Mouse (Mus musculus): Measurements from ENCODE around the gene Ism1. TPM values are rescaled to one million over a fixed set of nuclear protein-coding genes. Genes with fewer than 3 reads are reported as not detected.

Ism1 gene
- polyA plus RNA-seq (2017; shearing (Covaris generic)) = not detected

DNA sequence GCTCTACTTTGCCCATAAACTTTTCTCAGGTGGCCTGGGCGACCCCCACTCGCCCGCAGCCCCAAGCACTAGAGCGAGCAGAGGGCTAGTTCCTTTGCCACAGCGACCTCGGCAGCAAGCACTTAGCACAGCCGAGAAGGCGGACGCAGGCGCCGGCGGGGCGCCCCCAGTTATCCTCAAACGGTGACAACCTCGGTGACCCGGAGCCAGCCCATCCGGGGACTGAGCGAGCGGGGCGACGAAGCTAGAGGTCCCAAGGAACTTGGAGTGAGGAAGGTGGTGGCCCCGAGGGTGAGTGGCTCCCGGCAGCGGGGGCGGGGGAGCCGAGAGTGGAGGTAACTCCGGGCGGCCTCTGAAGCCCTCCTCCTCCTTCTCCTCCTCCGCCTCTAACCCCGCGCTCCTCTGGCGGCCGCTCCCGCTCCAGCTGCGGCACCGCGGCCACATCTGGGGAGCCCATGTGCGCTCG lies at the start of gene Ism1:
TSS of gene Ism1 (plus strand) at position 370 of the 466 bp plus-strand sequence.

Other genes with a start within 250 kb of the Ism1 start
- not detected for gene Sptlc3, start 184.3 kb upstream of the Ism1 start, polyA plus RNA-seq (2017; shearing (Covaris generic))